Mouse (Mus musculus) embryonic facial prominence, embryonic 11.5 days (tissue): ENCODE data around the gene Tbc1d4. TPM values are rescaled to one million over a fixed set of nuclear protein-coding genes. Genes with fewer than 3 reads are reported as not detected.

Experiments
- ATAC-seq: fragments of 200-750 bp; cut with Nextera tagmentation; replicated peaks from 2 replicates; pipeline ENCODE4 v1.8.0; 2017; ENCODE audit warnings: low read depth; ENCODE audit not compliant: insufficient number of reproducible peaks, low FRiP score, low TSS enrichment
- DNase-seq: peaks from one replicate; pipeline ENCODE4 v3.0.0-alpha.2; 2015; ENCODE audit warnings: low spot score
- H3K27ac ChIP-seq: fragments of 300-500 bp; sonication (generic); replicated peaks from 2 replicates; pipeline ENCODE4 v1.5.1; 2014; ENCODE audit warnings: mild to moderate bottlenecking, low read depth, low read length, control low read depth
- H3K27me3 ChIP-seq: fragments of 300-500 bp; sonication (generic); 2 replicates; pipeline ENCODE4 v1.6.1; 2014; ENCODE audit warnings: mild to moderate bottlenecking, low read length, moderate library complexity, mixed read lengths; ENCODE audit not compliant: control insufficient read depth, insufficient read depth
- H3K36me3 ChIP-seq: fragments of 300-500 bp; sonication (generic); replicated peaks from 2 replicates; pipeline ENCODE4 v1.6.1; 2014; ENCODE audit warnings: low read depth, mild to moderate bottlenecking, low read length, moderate library complexity, mixed read lengths; ENCODE audit not compliant: control insufficient read depth, insufficient read depth
- H3K4me1 ChIP-seq: fragments of 300-500 bp; sonication (generic); 2 replicates; pipeline ENCODE4 v1.6.1; 2014; ENCODE audit warnings: low read length, mixed read lengths; ENCODE audit not compliant: control insufficient read depth, insufficient read depth
- H3K4me2 ChIP-seq: fragments of 300-500 bp; sonication (generic); 2 replicates; pipeline ENCODE4 v1.6.1; 2014; ENCODE audit warnings: low read depth, mild to moderate bottlenecking, control low read depth, low read length, moderate library complexity
- H3K4me3 ChIP-seq: fragments of 300-500 bp; sonication (generic); 2 replicates; pipeline ENCODE4 v1.5.1; 2014; ENCODE audit warnings: low read depth, low read length, control low read depth
- H3K9ac ChIP-seq: fragments of 300-500 bp; sonication (generic); replicated peaks from 2 replicates; pipeline ENCODE4 v1.6.1; 2014; ENCODE audit warnings: mild to moderate bottlenecking, control low read depth, low read length
- H3K9me3 ChIP-seq: fragments of 300-500 bp; sonication (generic); replicated peaks from 2 replicates; pipeline ENCODE4 v1.6.1; 2016; ENCODE audit warnings: mild to moderate bottlenecking, low read length, inconsistent platforms, mixed read lengths; ENCODE audit not compliant: control insufficient read depth
- WGBS: fragments of 180-500 bp; shearing (Covaris S2); extraction: QIAGEN DNeasy Blood & Tissue Kit; methylation state at CpG from one replicate; pipeline ENCODE4 v1.1.7; 2014; 5-methylcytosine and 5-hydroxymethylcytosine counted together
- polyA plus RNA-seq: library from polyadenylated mRNA; unstranded; fragments of >200 nt; fragmentation: Nextera tagmentation; extraction: Ambion mirVana; gene quantifications from 2 replicates; pipeline ENCODE4 v1.2.1, GENCODE M21; 2014

The Tbc1d4 gene
- polyA plus RNA-seq, 1 experiment from 2014 or later = 5.8 TPM

GRCm38 (mm10) chr14:101568828-101569227, 40.2 kb downstream of the Tbc1d4 start:
- Histone ChIP-seq H3K9me3 (no peaks in the 10 kb centered on the region), H3K36me3 (no peaks in the 10 kb centered on the region), H3K27ac (no peak overlapping the region), H3K4me1 (no peaks in the 10 kb centered on the region), H3K9ac (no peak overlapping the region), H3K4me2 (no peak overlapping the region), H3K27me3 (no peaks in the 10 kb centered on the region), H3K4me3 (no peak overlapping the region)
- ATAC-seq (no peak), DNase-seq (no peak)
- 71% methylated on average over 2 of the region's 2 CpGs for WGBS

GRCm38 (mm10) chr14:101566717-101567116, 42.3 kb downstream of the Tbc1d4 start:
- WGBS = 93% methylated on average over 2 of the region's 2 CpGs
- no peak overlapping the region for H3K9ac ChIP-seq
- no peak overlapping the region for H3K4me3 ChIP-seq
- H3K27me3 ChIP-seq = no peaks in the 10 kb centered on the region
- no peak for DNase-seq
- no peaks in the 10 kb centered on the region for H3K9me3 ChIP-seq
- H3K27ac ChIP-seq = no peak overlapping the region
- ATAC-seq = no peak
- no peak overlapping the region for H3K4me2 ChIP-seq
- H3K4me1 ChIP-seq = no peaks in the 10 kb centered on the region
- no peaks in the 10 kb centered on the region for H3K36me3 ChIP-seq

- DNase-seq = no peak
- no peak overlapping the region for H3K27ac ChIP-seq
- H3K4me2 ChIP-seq = no peak overlapping the region
- H3K27me3 ChIP-seq = no peaks in the 10 kb centered on the region
- 75% methylated on average over 3 of the region's 3 CpGs for WGBS
- H3K4me1 ChIP-seq = no peaks in the 10 kb centered on the region
- no peaks in the 10 kb centered on the region for H3K36me3 ChIP-seq
- ATAC-seq = no peak
- H3K4me3 ChIP-seq = no peak overlapping the region
- no peaks in the 10 kb centered on the region for H3K9me3 ChIP-seq
- no peak overlapping the region for H3K9ac ChIP-seq
These were observed 43.3 kb downstream of the Tbc1d4 start for GRCm38 (mm10) chr14:101565661-101566060.

- Histone ChIP-seq H3K27ac (no peak overlapping the region), H3K27me3 (no peaks in the 10 kb centered on the region), H3K9me3 (no peaks in the 10 kb centered on the region), H3K4me3 (no peak overlapping the region), H3K36me3 (no peaks in the 10 kb centered on the region), H3K4me1 (no peaks in the 10 kb centered on the region), H3K4me2 (no peak overlapping the region), H3K9ac (no peak overlapping the region)
- WGBS = 75% methylated on average over 12 of the region's 12 CpGs
- DNase-seq (no peak), ATAC-seq (0 out of 2 replicates have a peak, but pooled peaks have one; percentile 48)
These were observed 47.7 kb downstream of the Tbc1d4 start for GRCm38 (mm10) chr14:101561251-101561701.

- no peaks in the 10 kb centered on the region for H3K9me3 ChIP-seq
- no peaks in the 10 kb centered on the region for H3K27me3 ChIP-seq
- H3K4me2 ChIP-seq = no peak overlapping the region
- no peak for DNase-seq
- no peak overlapping the region for H3K27ac ChIP-seq
- WGBS = 82% methylated on average over 3 of the region's 3 CpGs
- no peak overlapping the region for H3K4me3 ChIP-seq
- ATAC-seq = no peak
- H3K4me1 ChIP-seq = no peaks in the 10 kb centered on the region
- H3K36me3 ChIP-seq = no peaks in the 10 kb centered on the region
- no peak overlapping the region for H3K9ac ChIP-seq
These were observed 49.5 kb downstream of the Tbc1d4 start for GRCm38 (mm10) chr14:101559446-101559845.

- H3K9ac ChIP-seq = no peak overlapping the region
- H3K36me3 ChIP-seq = no peaks in the 10 kb centered on the region
- no peak for DNase-seq
- H3K9me3 ChIP-seq = no peaks in the 10 kb centered on the region
- WGBS = 84% methylated on average over 20 of the region's 20 CpGs
- H3K4me1 ChIP-seq = no peaks in the 10 kb centered on the region
- no peak overlapping the region for H3K27ac ChIP-seq
- no peak for ATAC-seq
- H3K4me2 ChIP-seq = no peak overlapping the region
- no peak overlapping the region for H3K4me3 ChIP-seq
- no peaks in the 10 kb centered on the region for H3K27me3 ChIP-seq
These were observed 60.0 kb downstream of the Tbc1d4 start for GRCm38 (mm10) chr14:101548885-101549573.

- 76% methylated on average over 9 of the region's 9 CpGs for WGBS
- Histone ChIP-seq H3K4me1 (no peaks in the 10 kb centered on the region), H3K4me3 (no peak overlapping the region), H3K4me2 (no peak overlapping the region), H3K27ac (no peak overlapping the region), H3K9me3 (no peaks in the 10 kb centered on the region), H3K27me3 (no peaks in the 10 kb centered on the region), H3K36me3 (no peaks in the 10 kb centered on the region), H3K9ac (no peak overlapping the region)
- ATAC-seq (no peak), DNase-seq (no peak)
These were observed 67.1 kb downstream of the Tbc1d4 start for GRCm38 (mm10) chr14:101541863-101542262.

- DNase-seq = no peak
- no peak for ATAC-seq
- no peaks in the 10 kb centered on the region for H3K36me3 ChIP-seq
- 89% methylated on average over 5 of the region's 5 CpGs for WGBS
- H3K27ac ChIP-seq = no peak overlapping the region
- H3K4me1 ChIP-seq = no peaks in the 10 kb centered on the region
- no peak overlapping the region for H3K4me3 ChIP-seq
- H3K9ac ChIP-seq = no peak overlapping the region
- H3K4me2 ChIP-seq = no peak overlapping the region
- no peaks in the 10 kb centered on the region for H3K9me3 ChIP-seq
- H3K27me3 ChIP-seq = no peaks in the 10 kb centered on the region
These were observed 67.8 kb downstream of the Tbc1d4 start for GRCm38 (mm10) chr14:101541141-101541540.
